Mouse (Mus musculus) MN1 (cell line): ENCODE measurements at regions not wholly inside any gene's neighbourhood (a gene's known extent, or its start where the extent isn't known, plus 50 kb on each side); places are given as distances from the start of the nearest gene placed in this dataset.

Experiments
- DNase-seq: peaks from one replicate; pipeline ENCODE4 v3.0.0-alpha.2; 2016; ENCODE audit warnings: low spot score

GRCm38 (mm10) chr16:86772586-86772985 lies 581.4 kb upstream of the N6amt1 start:
- no peak for DNase-seq

DNA sequence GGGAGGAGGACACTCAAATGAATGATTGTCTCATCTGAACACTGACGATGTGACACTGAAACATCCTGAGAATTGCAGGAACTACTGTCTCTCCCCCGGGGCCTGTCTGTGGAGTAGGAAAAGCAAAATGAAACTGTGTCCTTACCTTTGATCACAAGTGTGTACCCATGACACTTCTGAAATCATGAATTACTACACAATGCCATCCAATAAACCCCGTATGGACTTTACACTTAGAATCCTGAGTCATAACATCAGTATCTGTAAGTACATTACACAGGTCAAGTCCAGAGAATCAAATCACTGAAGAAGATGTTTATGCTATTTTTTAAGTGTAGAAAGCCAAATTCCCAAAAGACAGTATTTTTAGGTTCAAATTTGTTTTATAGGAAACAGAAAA lies 585.1 kb upstream of the N6amt1 start:
- DNase-seq, result no peak

- no peak for DNase-seq
These were observed 585.6 kb upstream of the N6amt1 start for GRCm38 (mm10) chr16:86768355-86768754.

GRCm38 (mm10) chr16:86765974-86766373 lies 588.0 kb upstream of the N6amt1 start:
- DNase-seq, result no peak

DNA sequence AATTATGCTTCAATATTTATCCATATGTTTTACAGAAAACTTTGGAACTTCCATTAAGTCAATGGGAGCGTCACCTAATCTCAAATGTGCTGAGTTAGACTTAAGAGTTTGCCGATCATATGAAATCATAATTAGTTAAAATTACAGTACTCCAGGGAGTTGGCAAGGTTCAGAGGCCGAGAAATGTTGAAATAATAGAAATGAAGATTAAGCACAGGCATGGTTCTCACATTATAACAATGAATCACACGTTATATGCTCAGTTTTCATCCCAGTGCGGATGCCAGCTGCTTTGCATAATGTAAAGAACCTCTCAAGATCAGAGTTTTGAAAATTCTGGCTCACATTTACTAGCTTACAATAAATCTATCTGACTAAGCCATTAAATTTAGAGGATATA lies 612.7 kb upstream of the N6amt1 start:
- no peak for DNase-seq

DNA sequence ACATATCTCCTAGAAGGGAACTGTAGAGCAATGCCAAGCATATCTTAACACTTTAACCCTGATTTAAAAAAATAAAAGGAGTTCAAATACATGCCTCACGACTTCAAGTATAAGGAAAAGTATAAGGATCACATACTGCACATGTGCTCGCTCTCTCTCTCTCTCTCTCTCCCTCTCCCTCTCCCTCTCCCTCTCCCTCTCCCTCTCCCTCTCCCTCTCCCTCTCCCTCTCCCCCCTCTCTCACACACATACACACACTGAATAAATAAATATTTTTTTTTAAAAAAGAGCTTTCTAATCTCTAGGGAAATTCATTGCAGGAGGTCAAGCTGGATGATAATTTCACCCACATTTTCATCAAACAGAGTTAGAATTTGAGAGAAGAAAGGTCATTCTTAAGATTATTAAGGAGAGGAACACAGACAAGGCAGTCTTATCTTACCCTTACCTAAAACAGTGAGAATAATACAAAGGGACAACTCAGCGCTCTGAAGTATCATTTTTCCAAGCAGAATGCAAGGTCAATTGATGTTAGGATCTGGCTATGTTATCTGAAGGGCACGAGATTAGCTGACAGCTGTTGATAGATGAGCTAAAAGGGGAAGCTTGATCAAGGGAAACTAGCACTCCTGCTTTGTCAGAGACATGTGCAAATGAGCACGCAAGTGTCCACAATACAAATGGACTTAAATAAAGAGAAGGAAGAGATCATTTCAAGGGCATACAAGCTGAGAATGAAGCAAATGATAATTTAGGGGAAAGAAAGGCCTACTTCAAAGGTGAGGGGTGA lies 634.8 kb upstream of the N6amt1 start:
- no peak for DNase-seq

DNA sequence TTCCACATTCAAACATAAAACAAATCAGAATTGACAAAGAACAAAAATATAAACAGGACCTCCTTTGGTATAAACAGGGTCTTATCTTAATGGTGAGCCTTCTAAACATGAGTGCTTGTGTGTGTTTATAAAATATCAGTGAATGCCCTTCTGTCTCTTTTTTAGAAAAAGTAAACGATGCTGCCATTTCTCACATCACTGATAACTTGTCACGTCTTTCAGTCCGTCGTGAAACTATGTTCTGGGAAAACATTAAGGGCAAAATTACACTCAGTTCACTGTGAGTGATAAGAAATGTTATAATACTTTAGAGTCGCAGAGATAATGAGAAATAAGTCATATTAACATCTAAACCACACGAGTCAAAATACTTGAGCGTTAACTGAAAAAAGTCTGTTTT lies 635.6 kb upstream of the N6amt1 start:
- DNase-seq, result no peak

DNA sequence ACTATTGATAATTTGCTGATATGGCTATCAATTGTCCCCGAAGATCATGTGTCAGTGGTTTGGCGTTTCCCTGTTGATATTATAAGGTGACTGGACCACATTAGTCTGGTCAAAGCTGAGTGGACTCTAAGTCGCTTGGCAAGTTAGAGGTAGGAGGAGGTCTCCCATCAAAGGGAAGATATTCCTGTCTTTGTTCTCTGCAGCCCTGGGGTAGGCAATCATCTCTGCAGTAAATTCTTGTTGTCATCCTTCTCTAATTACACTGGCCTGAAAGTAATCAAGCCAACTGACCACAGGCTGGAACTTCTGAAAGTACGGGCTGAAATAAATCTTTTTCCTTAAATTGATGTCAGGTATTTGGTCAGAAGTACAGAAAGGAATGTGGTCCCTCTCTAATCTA lies 652.3 kb upstream of the N6amt1 start:
- DNase-seq, result no peak

GRCm38 (mm10) chr16:86694497-86694896 lies 659.5 kb upstream of the N6amt1 start:
- DNase-seq, result no peak

DNA sequence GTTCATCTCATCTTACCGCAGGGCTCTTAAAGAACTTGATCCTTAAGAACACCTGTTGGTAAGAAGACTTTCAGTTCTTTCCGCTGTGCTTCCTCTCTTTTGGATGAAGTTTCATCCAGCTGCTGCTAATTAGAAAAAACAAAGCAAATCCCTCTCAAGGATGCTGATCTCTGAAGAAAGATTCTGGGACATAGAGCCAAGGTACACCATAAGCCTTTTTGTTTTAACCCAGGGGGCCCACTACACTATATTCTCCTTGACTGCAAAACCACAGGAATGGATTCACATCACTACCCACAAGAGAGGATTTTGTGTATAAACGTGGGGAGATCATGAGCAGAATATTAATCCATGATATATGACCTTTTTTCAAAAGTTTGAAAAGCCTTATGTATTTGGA lies 694.8 kb upstream of the N6amt1 start:
- DNase-seq, result no peak

- no peak for DNase-seq
These were observed 706.7 kb upstream of the N6amt1 start for GRCm38 (mm10) chr16:86647316-86647715.

- DNase-seq, result no peak
These were observed 707.2 kb upstream of the N6amt1 start for GRCm38 (mm10) chr16:86646753-86647152.

GRCm38 (mm10) chr16:86645436-86645835 lies 708.5 kb upstream of the N6amt1 start:
- no peak for DNase-seq

DNA sequence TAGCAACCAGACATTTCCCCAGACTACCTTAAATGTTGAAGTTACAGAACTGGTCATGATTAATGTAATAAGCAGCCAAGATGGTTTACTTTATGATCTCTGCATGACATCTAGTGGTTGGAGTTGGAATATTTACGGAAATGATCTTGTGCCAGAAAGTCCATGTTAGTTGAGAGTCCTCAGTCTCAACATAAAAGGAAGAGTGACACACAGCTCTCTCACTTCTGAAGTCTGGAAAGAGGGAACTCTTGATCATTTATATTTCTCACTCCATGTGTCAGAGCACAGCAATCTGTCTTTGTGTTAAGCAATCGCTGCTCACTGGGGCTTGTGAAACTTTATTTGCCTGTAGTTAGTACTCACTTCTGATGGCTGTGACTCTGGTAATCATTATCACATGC lies 709.1 kb upstream of the N6amt1 start:
- DNase-seq, result peak; percentile 39

DNA sequence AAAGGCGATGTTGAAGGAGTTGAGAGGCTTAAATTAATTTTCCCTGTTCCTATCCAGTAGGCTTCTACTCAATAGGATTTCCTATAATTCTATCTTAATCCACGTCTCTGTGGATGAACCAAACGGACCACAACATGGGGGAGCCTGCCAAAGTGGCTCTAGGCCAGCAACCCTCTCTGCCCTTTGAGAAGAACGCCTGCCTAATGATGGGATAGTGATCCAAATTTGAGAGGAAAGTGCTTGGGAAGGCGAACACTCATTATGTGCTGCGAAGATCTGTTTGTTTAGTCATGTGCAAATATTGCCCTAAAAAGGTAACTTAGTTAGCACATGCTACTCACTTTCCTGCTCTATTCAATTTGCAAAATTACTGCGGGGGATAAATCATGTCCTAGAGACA lies 702.5 kb upstream of the Adamts5 start:
- no peak for DNase-seq

DNA sequence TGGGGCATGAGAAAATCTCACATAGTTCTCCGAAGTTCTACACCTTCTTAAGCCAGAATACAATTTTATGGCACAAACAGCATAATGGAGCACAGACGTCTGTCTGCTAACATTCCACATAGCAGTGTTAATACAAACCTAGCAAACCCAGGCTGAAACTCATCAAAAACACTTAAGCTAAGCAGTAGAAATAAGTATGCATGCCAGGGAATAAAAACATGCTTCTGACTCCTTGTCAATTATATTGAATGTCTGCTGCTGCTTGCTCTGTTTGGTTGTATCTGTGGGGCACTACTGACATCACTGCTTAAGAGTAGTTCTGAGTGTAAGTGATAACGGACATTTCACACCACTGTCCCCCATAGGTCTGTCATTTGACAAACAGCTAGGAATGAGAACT lies 693.4 kb upstream of the Adamts5 start:
- no peak for DNase-seq

GRCm38 (mm10) chr16:86586044-86586443 lies 684.4 kb upstream of the Adamts5 start:
- DNase-seq, result no peak

GRCm38 (mm10) chr16:86578281-86578680 lies 676.7 kb upstream of the Adamts5 start:
- no peak for DNase-seq

- DNase-seq, result no peak
These were observed 645.9 kb upstream of the Adamts5 start for GRCm38 (mm10) chr16:86547465-86548043.

DNA sequence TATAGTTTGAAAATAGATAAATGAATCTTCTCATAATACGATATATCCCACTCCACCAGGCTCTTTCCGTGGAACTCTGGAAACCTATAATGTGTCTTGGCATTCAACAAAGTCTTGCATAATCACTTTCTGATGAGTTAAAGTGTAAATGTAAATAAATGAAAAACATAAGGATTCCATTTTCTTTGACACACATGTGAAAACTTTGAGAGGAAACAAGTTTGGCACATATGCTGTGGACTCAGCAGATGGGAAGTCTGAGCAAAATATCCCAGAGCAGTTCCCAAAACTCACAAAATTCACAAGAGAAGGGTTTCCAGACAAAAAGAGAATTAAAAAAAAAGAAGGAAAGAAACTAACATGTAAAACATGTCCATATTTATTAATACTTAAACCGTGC lies 645.3 kb upstream of the Adamts5 start:
- DNase-seq, result no peak

DNA sequence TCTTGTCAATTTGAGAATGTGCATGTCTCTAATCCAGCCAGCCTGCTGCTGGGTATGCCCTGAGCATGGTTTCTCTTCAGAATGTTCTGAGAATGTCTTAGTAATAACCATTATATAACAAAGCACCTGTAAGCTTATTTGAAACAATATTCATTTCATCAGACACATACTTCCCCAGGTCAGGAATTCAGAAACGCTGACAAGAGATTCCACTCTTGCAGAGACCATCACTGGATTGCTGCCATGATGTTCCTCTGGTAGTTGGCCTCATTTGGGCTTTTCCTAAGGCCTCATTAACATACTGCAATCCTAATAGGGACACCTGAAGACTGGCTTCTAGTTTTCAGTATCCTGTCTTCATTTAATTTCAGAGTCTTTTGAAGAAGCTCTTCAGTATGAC lies 642.5 kb upstream of the Adamts5 start:
- DNase-seq, result no peak

DNA sequence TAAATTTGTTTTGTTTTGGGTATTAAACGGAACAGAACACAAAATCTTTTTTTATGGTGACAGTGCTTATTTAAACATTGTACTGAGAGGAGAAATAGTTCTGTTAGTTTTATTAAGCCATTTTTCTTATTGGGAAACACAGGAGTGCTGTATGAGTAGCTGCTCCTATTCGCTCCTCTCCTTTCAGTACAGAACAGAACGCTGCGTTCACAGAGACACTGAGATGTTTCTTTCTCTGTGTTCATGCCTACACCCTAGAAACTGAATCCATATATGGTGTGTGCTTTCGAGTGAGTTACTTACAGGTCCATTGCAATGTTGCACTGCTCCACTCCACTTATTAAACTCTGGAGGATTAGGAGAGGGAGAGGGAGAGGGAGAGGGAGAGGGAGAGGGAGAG lies 634.9 kb upstream of the Adamts5 start:
- no peak for DNase-seq

DNA sequence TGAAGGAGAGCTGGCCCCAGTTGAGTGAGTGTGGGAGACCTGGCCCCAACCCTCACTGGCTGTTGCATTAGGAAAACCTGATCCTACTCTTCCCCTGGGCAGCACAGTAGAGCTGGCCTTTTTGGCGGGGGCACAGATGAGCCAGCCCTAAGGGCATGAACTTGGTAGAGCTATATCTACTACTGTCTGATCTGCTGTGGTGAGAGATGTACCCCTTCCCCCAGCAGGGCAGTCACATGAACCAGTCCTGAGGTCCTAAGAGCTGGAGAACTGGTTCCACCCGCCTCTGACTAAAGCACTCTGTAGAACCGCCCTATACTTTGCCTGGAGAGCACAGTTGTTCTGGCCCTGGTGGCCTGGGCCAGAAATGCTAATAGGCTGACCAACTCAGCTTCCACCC lies 622.5 kb upstream of the Adamts5 start:
- DNase-seq, result no peak

DNA sequence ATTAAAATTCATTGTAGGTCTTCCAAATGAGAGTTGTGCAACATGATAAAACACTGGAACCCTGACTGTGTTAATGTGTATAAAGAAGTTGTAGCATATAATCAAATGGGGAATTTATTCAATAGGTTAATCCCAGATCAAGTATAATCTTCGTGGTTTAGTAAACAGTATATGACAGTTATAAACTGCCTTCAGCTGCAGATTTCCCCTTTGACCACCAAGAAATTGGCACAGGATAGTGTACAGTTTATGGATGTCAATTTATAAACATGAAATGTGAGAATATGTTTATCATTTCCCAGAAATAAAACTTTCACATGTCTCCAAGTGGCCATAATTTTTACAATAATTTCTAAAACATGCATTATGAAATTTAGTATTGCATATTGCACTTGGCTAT lies 615.3 kb upstream of the Adamts5 start:
- DNase-seq, result no peak
